Mouse (Mus musculus) thymus, postnatal 0 days (tissue): ENCODE measurements around the gene Ccdc88a. TPM values are rescaled to one million over a fixed set of nuclear protein-coding genes. Genes with fewer than 3 reads are reported as not detected.

Source experiments
- DNase-seq: peaks from one replicate; pipeline ENCODE4 v3.0.0-alpha.2; 2015; ENCODE audit warnings: low spot score
- polyA plus RNA-seq: library from polyadenylated mRNA; unstranded; fragments of >200 nt; fragmentation: Nextera tagmentation; extraction: Ambion mirVana; gene quantifications from 2 replicates; pipeline ENCODE4 v1.2.1, GENCODE M21; 2015

Ccdc88a gene
- polyA plus RNA-seq, result 13.5 and 17.1 TPM in 2 replicates

GRCm38 (mm10) chr11:29373396-29374273 is at the start of gene Ccdc88a:
Gene Ccdc88a (plus strand): TSS chr11:29373658.
- peak; percentile 91 for DNase-seq

- DNase-seq, result no peak
Measured at GRCm38 (mm10) chr11:29335505-29335904, 38.0 kb upstream of the Ccdc88a start.

- DNase-seq, result no peak
Measured at GRCm38 (mm10) chr11:29341259-29341658, 32.2 kb upstream of the Ccdc88a start.

- DNase-seq, result no peak
Measured at GRCm38 (mm10) chr11:29344891-29345657, 28.4 kb upstream of the Ccdc88a start.

GRCm38 (mm10) chr11:29345673-29346286 is 27.7 kb upstream of the Ccdc88a start:
- DNase-seq, result no peak

GRCm38 (mm10) chr11:29350891-29351290 is 22.6 kb upstream of the Ccdc88a start:
- no peak for DNase-seq

GRCm38 (mm10) chr11:29352214-29352613 is 21.2 kb upstream of the Ccdc88a start:
- DNase-seq, result no peak

- no peak for DNase-seq
Measured at GRCm38 (mm10) chr11:29368161-29368560, 5.3 kb upstream of the Ccdc88a start.

- no peak for DNase-seq
Measured at GRCm38 (mm10) chr11:29373050-29373395, 435 bp upstream of the Ccdc88a start.

GRCm38 (mm10) chr11:29374274-29374656 is 807 bp downstream of the Ccdc88a start:
- DNase-seq, result no peak

- DNase-seq, result no peak
Measured at GRCm38 (mm10) chr11:29376635-29377034, 3.2 kb downstream of the Ccdc88a start.

- DNase-seq, result no peak
Measured at GRCm38 (mm10) chr11:29378751-29379150, 5.3 kb downstream of the Ccdc88a start.

GRCm38 (mm10) chr11:29383493-29383892 is 10.0 kb downstream of the Ccdc88a start:
- no peak for DNase-seq

- DNase-seq, result no peak
Measured at GRCm38 (mm10) chr11:29384001-29384400, 10.5 kb downstream of the Ccdc88a start.

- DNase-seq, result no peak
Measured at GRCm38 (mm10) chr11:29384617-29385016, 11.2 kb downstream of the Ccdc88a start.

GRCm38 (mm10) chr11:29389913-29390312 is 16.5 kb downstream of the Ccdc88a start:
- DNase-seq, result no peak

GRCm38 (mm10) chr11:29395135-29395746 is 21.8 kb downstream of the Ccdc88a start:
- DNase-seq, result no peak

- DNase-seq, result no peak
Measured at GRCm38 (mm10) chr11:29400374-29400773, 26.9 kb downstream of the Ccdc88a start.

- DNase-seq, result no peak
Measured at GRCm38 (mm10) chr11:29406292-29406691, 32.8 kb downstream of the Ccdc88a start.

- no peak for DNase-seq
Measured at GRCm38 (mm10) chr11:29423496-29423895, 50.0 kb downstream of the Ccdc88a start.

- DNase-seq, result no peak
Measured at GRCm38 (mm10) chr11:29428774-29429173, 55.3 kb downstream of the Ccdc88a start.
